Mouse (Mus musculus) forebrain, embryonic 13.5 days (tissue): ENCODE measurements around the gene Gm3532. TPM values are rescaled to one million over a fixed set of nuclear protein-coding genes. Genes with fewer than 3 reads are reported as not detected.
"Not testable (repeated sequence)": the region's sequence is repeated elsewhere in the genome, so short reads cannot be mapped to it uniquely, and the experiment has no call there.

Source experiments
- ATAC-seq: fragments of 200-750 bp; cut with Nextera tagmentation; 2 replicates; pipeline ENCODE4 v1.8.0; 2017
- H3K27ac ChIP-seq: fragments of 300-500 bp; sonication (generic); 2 replicates; pipeline ENCODE4 v1.5.1; 2015; ENCODE audit warnings: inconsistent platforms, mild to moderate bottlenecking, moderate library complexity
- H3K27me3 ChIP-seq: fragments of 300-500 bp; sonication (generic); 2 replicates; pipeline ENCODE4 v1.6.1; 2015; ENCODE audit warnings: mild to moderate bottlenecking, inconsistent platforms
- H3K36me3 ChIP-seq: fragments of 300-500 bp; sonication (generic); 2 replicates; pipeline ENCODE4 v1.6.1; 2015; ENCODE audit warnings: mild to moderate bottlenecking, inconsistent platforms; ENCODE audit not compliant: poor library complexity, severe bottlenecking
- H3K4me1 ChIP-seq: fragments of 300-500 bp; sonication (generic); 2 replicates; pipeline ENCODE4 v1.6.1; 2015; ENCODE audit warnings: inconsistent platforms
- H3K4me2 ChIP-seq: fragments of 300-500 bp; sonication (generic); 2 replicates; pipeline ENCODE4 v1.6.1; 2015; ENCODE audit warnings: inconsistent platforms, mild to moderate bottlenecking, moderate library complexity
- H3K4me3 ChIP-seq: fragments of 300-500 bp; sonication (generic); 2 replicates; pipeline ENCODE4 v1.5.1; 2015; ENCODE audit warnings: mild to moderate bottlenecking, inconsistent platforms
- H3K9ac ChIP-seq: fragments of 300-500 bp; sonication (generic); 2 replicates; pipeline ENCODE4 v1.6.1; 2015; ENCODE audit warnings: mild to moderate bottlenecking, inconsistent platforms
- H3K9me3 ChIP-seq: fragments of 300-500 bp; sonication (generic); replicated peaks from 2 replicates; pipeline ENCODE4 v1.6.1; 2016; ENCODE audit warnings: inconsistent platforms
- WGBS: fragments of 180-500 bp; shearing (Covaris S2); methylation state at CpG from one replicate; pipeline ENCODE4 v1.1.7; 2015; 5-methylcytosine and 5-hydroxymethylcytosine counted together
- polyA plus RNA-seq: library from polyadenylated mRNA; unstranded; fragments of >200 nt; fragmentation: Nextera tagmentation; extraction: Ambion mirVana; gene quantifications from 2 replicates; pipeline ENCODE4 v1.2.1, GENCODE M21; 2015

The Gm3532 gene
- polyA plus RNA-seq = not detected in 2 replicates

GRCm38 (mm10) chr14:5538196-5538595, at the start of gene Gm3532:
TSS of gene Gm3532 (plus strand) at chr14:5538496.
- H3K9ac ChIP-seq, H3K4me3 ChIP-seq, H3K27me3 ChIP-seq, H3K4me1 ChIP-seq, H3K36me3 ChIP-seq, ATAC-seq, H3K9me3 ChIP-seq, H3K4me2 ChIP-seq, H3K27ac ChIP-seq: not testable (repeated sequence)
- WGBS = no CpG with 5 or more reads among the region's 2 CpGs

GRCm38 (mm10) chr14:5501374-5501773, 36.9 kb upstream of the Gm3532 start, which contains the start of gene Gm3488:
TSS of gene Gm3488 (plus strand) at chr14:5501674.
- not testable (repeated sequence) for H3K4me1 ChIP-seq, H3K4me3 ChIP-seq, H3K36me3 ChIP-seq, H3K27ac ChIP-seq, H3K27me3 ChIP-seq, H3K9me3 ChIP-seq, H3K4me2 ChIP-seq, H3K9ac ChIP-seq, ATAC-seq
- no CpG with 5 or more reads among the region's 35 CpGs for WGBS

Other genes starting within 250 kb of the Gm3532 start
- not detected in 2 replicates for gene Gm3542, start 203.6 kb upstream of the Gm3532 start, polyA plus RNA-seq
- 0.24 TPM in 1 of 2 replicates, not detected in the other for gene Gm3500, start 149.4 kb upstream of the Gm3532 start, polyA plus RNA-seq
- 1.7 and 1.9 TPM in 2 replicates for gene Gm3194, start 83.0 kb upstream of the Gm3532 start, polyA plus RNA-seq
- gene Gm8246, start 60.7 kb upstream of the Gm3532 start, polyA plus RNA-seq = not detected in 2 replicates
- gene Gm3187, start 54.3 kb upstream of the Gm3532 start, polyA plus RNA-seq = not detected in 2 replicates
- 6.1 and 8.7 TPM in 2 replicates for gene Gm3488, start 36.8 kb upstream of the Gm3532 start, polyA plus RNA-seq
- gene Gm8265, start 94.5 kb downstream of the Gm3532 start, polyA plus RNA-seq = not detected in 2 replicates
- gene Gm9603, start 149.0 kb downstream of the Gm3532 start, polyA plus RNA-seq = not detected in 2 replicates
- 0.40 TPM in 1 of 2 replicates, not detected in the other for gene Gm3373, start 203.1 kb downstream of the Gm3532 start, polyA plus RNA-seq